Mouse (Mus musculus) small intestine, adult 10 weeks (tissue): ENCODE data around the gene Hcrtr2. TPM values are rescaled to one million over a fixed set of nuclear protein-coding genes. Genes with fewer than 3 reads are reported as not detected.

Experiments used
- polyA plus RNA-seq: library from polyadenylated mRNA; stranded (reverse); fragments of 350-450 nt; fragmentation: Illumina TruSeq; extraction: RNeasy Lipid Tissue Mini Kit (QIAGEN cat#74804); gene quantifications from one replicate; pipeline ENCODE4 v1.2.3, GENCODE M21; 2014; ENCODE audit warnings: low replicate concordance

The Hcrtr2 gene
- not detected for polyA plus RNA-seq

GRCm38 (mm10) chr9:76323756-76324155, at the start of gene Hcrtr2:
Gene Hcrtr2 (minus strand): TSS chr9:76323856.

DNA sequence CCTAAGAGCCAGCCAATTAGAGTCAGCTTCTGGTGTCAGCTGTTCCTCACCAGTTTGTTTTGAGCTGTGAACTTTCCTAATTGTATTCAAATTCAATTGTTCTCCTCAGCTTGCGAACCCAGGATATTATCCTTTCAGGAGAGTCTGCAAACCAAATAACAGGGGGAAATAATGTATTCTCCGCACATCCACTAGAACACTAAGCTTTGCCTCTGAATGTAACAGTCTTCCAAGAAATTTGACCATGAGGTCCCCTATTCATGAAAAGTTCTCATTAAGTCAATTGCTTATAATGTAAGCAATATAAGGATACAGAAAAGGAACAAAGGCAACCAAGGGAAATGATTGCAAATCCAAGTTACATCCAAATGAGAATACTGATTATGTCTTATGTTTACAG, 110.1 kb downstream of the Hcrtr2 start, which contains the start of gene Gfral:
Gfral (minus strand) TSS at position 101 of the 400 bp plus-strand sequence.

Other genes starting within 250 kb of the Hcrtr2 start
- gene Gfral, start 110.2 kb downstream of the Hcrtr2 start, polyA plus RNA-seq, result not detected
- gene Fam83b, start 243.3 kb upstream of the Hcrtr2 start, polyA plus RNA-seq, result 59.6 TPM